Mouse (Mus musculus) ES-Bruce4 (cell line): ENCODE measurements around the gene Rnasel. TPM values are rescaled to one million over a fixed set of nuclear protein-coding genes. Genes with fewer than 3 reads are reported as not detected.
"Not testable (repeated sequence)": the region's sequence is repeated elsewhere in the genome, so short reads cannot be mapped to it uniquely, and the experiment has no call there.

ENCODE experiments used
- H3K27ac ChIP-seq: 2 replicates; pipeline ENCODE4 v1.5.1; 2012; ENCODE audit warnings: low read length, inconsistent platforms; ENCODE audit not compliant: insufficient read depth
- H3K27me3 ChIP-seq: 2 replicates; pipeline ENCODE4 v1.6.1; 2012; ENCODE audit warnings: mild to moderate bottlenecking, low read length, inconsistent platforms; ENCODE audit not compliant: control insufficient read depth, poor library complexity, insufficient read depth, severe bottlenecking
- H3K36me3 ChIP-seq: 2 replicates; pipeline ENCODE4 v1.6.1; 2012; ENCODE audit warnings: inconsistent platforms, mild to moderate bottlenecking, low read length, moderate library complexity; ENCODE audit not compliant: control insufficient read depth, poor library complexity, insufficient read depth, severe bottlenecking
- H3K4me1 ChIP-seq: one replicate; pipeline ENCODE4 v1.8.1; 2011; ENCODE audit warnings: low read length; ENCODE audit not compliant: control insufficient read depth, insufficient read depth
- H3K4me3 ChIP-seq: 2 replicates; pipeline ENCODE4 v1.5.1; 2011; ENCODE audit warnings: low read depth, mild to moderate bottlenecking, low read length
- H3K9ac ChIP-seq: 2 replicates; pipeline ENCODE4 v1.6.1; 2012; ENCODE audit warnings: low read depth, mild to moderate bottlenecking, inconsistent platforms; ENCODE audit not compliant: poor library complexity, severe bottlenecking
- H3K9me3 ChIP-seq: replicated peaks from 2 replicates; pipeline ENCODE4 v1.6.1; 2012; ENCODE audit warnings: mild to moderate bottlenecking, low read length, inconsistent platforms; ENCODE audit not compliant: control insufficient read depth, poor library complexity, insufficient read depth, severe bottlenecking
- CTCF ChIP-seq: IDR thresholded peaks from one replicate; pipeline ENCODE4 v1.8.1; 2011; ENCODE audit warnings: low read depth, low read length
- EP300 ChIP-seq: IDR thresholded peaks from 2 replicates; pipeline ENCODE4 v1.6.1; 2011; ENCODE audit warnings: low read depth, low read length; ENCODE audit not compliant: insufficient read depth
- POLR2A ChIP-seq: IDR thresholded peaks from one replicate; pipeline ENCODE4 v1.8.1; 2011; ENCODE audit warnings: low read length; ENCODE audit not compliant: insufficient read depth
- polyA plus RNA-seq: library from polyadenylated mRNA; stranded (reverse); fragments of >200 nt; gene quantifications from 2 replicates; pipeline ENCODE4 v1.2.4, GENCODE M21; 2011; ENCODE audit warnings: low read depth; ENCODE audit not compliant: missing spikeins, insufficient read depth, insufficient read length

Gene Rnasel
- polyA plus RNA-seq, 1 experiment = 1.1 TPM

DNA sequence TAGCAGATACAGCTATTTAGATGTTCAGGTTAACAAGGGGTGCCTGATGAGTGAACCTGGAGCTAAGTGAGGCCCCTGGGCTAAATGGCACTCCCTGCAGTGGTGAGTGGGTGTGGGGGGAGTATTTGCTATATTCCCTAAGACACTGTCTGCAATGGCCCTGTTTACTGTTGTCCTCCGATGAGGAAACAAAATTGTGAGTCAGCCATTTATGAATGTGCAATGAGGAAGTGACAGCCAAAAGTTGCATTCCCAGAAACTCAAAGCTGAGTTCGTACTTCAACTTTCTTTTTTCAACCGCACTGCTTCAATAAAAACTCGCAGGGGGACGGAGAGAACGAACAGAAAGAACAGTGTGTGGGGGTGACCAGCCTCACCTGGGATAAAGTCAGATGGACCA lies 3.3 kb downstream of the Rnasel start:
- Histone ChIP-seq H3K4me1 (no peaks in the 10 kb centered on the region), H3K4me3 (no peak overlapping the region), H3K9me3 (no peaks in the 10 kb centered on the region), H3K27ac (no peak overlapping the region), H3K27me3 (no peaks in the 10 kb centered on the region; the same call in 1 of the 2 replicates), H3K9ac (no peak overlapping the region), H3K36me3 (no peaks in the 10 kb centered on the region)
- TF ChIP-seq EP300 (no peak), CTCF (no peak), POLR2A (no peak)

DNA sequence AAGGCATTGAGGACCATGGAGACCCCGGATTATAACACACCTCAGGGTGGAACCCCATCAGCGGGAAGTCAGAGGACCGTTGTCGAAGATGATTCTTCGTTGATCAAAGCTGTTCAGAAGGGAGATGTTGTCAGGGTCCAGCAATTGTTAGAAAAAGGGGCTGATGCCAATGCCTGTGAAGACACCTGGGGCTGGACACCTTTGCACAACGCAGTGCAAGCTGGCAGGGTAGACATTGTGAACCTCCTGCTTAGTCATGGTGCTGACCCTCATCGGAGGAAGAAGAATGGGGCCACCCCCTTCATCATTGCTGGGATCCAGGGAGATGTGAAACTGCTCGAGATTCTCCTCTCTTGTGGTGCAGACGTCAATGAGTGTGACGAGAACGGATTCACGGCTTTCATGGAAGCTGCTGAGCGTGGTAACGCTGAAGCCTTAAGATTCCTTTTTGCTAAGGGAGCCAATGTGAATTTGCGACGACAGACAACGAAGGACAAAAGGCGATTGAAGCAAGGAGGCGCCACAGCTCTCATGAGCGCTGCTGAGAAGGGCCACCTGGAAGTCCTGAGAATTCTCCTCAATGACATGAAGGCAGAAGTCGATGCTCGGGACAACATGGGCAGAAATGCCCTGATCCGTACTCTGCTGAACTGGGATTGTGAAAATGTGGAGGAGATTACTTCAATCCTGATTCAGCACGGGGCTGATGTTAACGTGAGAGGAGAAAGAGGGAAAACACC lies 4.7 kb downstream of the Rnasel start:
- no peak overlapping the region for H3K9ac ChIP-seq
- no peaks in the 10 kb centered on the region for H3K36me3 ChIP-seq
- H3K9me3 ChIP-seq = no peaks in the 10 kb centered on the region
- no peaks in the 10 kb centered on the region for H3K4me1 ChIP-seq
- H3K27me3 ChIP-seq = no peaks in the 10 kb centered on the region; the same call in 1 of the 2 replicates
- H3K4me3 ChIP-seq = no peak overlapping the region
- TF ChIP-seq EP300 (no peak), CTCF (no peak), POLR2A (no peak)
- no peak overlapping the region for H3K27ac ChIP-seq

GRCm38 (mm10) chr1:153764136-153764535 lies 14.9 kb downstream of the Rnasel start:
- no peaks in the 10 kb centered on the region for H3K4me1 ChIP-seq
- no peak overlapping the region for H3K4me3 ChIP-seq
- no peak overlapping the region for H3K27ac ChIP-seq
- H3K36me3 ChIP-seq = no peaks in the 10 kb centered on the region
- H3K9me3 ChIP-seq = no peaks in the 10 kb centered on the region
- TF ChIP-seq EP300 = no peak
- TF ChIP-seq POLR2A = no peak
- TF ChIP-seq CTCF = no peak
- no peaks in the 10 kb centered on the region for H3K27me3 ChIP-seq
- no peak overlapping the region for H3K9ac ChIP-seq

GRCm38 (mm10) chr1:153766298-153766697 lies 17.1 kb downstream of the Rnasel start:
- Histone ChIP-seq H3K4me3 (no peak overlapping the region; the same call in 1 of the 2 replicates), H3K36me3 (no peaks in the 10 kb centered on the region), H3K27me3 (no peaks in the 10 kb centered on the region), H3K4me1 (no peaks in the 10 kb centered on the region), H3K27ac (no peak overlapping the region), H3K9me3 (no peaks in the 10 kb centered on the region), H3K9ac (no peak overlapping the region)
- TF ChIP-seq POLR2A = no peak
- no peak for TF ChIP-seq EP300
- no peak for TF ChIP-seq CTCF

DNA sequence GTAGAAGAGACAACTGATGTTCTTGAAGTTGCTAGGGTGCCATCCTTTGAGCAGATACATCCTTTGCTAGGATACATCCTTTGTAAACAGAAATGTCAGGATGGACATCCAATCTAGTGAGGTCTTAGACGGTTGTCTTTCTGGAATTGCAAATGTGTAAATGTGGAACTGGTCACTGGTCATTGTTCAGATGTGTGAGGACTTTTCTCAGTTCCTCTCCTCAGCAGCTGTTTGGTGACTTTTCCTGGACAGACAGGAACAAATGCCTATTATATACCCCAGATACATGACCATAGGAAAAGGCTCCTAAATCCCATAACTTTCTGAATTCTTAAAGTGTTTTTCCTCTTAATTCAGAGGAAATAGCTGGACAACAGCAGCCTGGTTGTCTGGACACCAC lies 18.1 kb downstream of the Rnasel start:
- no peaks in the 10 kb centered on the region for H3K36me3 ChIP-seq
- H3K4me3 ChIP-seq = no peak overlapping the region
- no peaks in the 10 kb centered on the region for H3K4me1 ChIP-seq
- H3K27me3 ChIP-seq = no peaks in the 10 kb centered on the region
- no peaks in the 10 kb centered on the region for H3K9me3 ChIP-seq
- TF ChIP-seq CTCF = no peak
- TF ChIP-seq POLR2A = no peak
- no peak for TF ChIP-seq EP300
- no peak overlapping the region for H3K9ac ChIP-seq
- H3K27ac ChIP-seq = no peak overlapping the region

DNA sequence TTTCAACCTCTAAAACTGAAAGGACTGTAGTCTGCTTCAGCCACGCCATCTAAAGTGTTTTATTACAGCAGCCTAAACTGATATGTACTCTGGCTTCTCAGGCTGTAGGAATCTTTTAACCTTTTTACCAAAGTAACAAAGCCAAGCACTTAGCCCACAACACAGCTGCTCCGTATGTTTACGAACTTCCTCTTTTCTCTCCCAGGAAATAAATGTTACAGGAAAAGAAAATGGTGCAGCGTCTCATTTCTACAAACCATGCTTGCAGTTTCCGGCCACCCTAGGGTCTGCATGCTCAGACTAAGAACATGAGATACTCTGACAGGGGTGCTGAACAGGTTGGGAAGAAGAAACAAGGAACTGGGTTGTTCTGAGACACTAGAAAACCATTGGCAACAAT lies 19.2 kb downstream of the Rnasel start:
- Histone ChIP-seq H3K36me3 (no peaks in the 10 kb centered on the region), H3K9me3 (no peaks in the 10 kb centered on the region), H3K4me3 (no peak overlapping the region), H3K27me3 (no peaks in the 10 kb centered on the region), H3K4me1 (no peaks in the 10 kb centered on the region), H3K27ac (no peak overlapping the region), H3K9ac (no peak overlapping the region)
- TF ChIP-seq POLR2A = no peak

GRCm38 (mm10) chr1:153769571-153769970 lies 20.3 kb downstream of the Rnasel start:
- H3K9me3 ChIP-seq, H3K27ac ChIP-seq, H3K4me1 ChIP-seq, H3K4me3 ChIP-seq, H3K36me3 ChIP-seq, H3K27me3 ChIP-seq, H3K9ac ChIP-seq: not testable (repeated sequence)
